Mouse (Mus musculus) kidney, postnatal 0 days (tissue): ENCODE data around the gene Cryl1. TPM values are rescaled to one million over a fixed set of nuclear protein-coding genes. Genes with fewer than 3 reads are reported as not detected.

ENCODE experiments used
- ATAC-seq: fragments of 200-750 bp; cut with Nextera tagmentation; replicated peaks from 2 replicates; pipeline ENCODE4 v1.8.0; 2017; ENCODE audit warnings: low read depth, moderate number of reproducible peaks, moderate TSS enrichment, moderate library complexity; ENCODE audit not compliant: low FRiP score
- DNase-seq: peaks from one replicate; pipeline ENCODE4 v3.0.0-alpha.2; 2016; ENCODE audit warnings: low spot score
- H3K27ac ChIP-seq: fragments of 300-500 bp; sonication (generic); 2 replicates; pipeline ENCODE4 v1.5.1; 2014; ENCODE audit warnings: mild to moderate bottlenecking
- H3K27me3 ChIP-seq: fragments of 300-500 bp; sonication (generic); 2 replicates; pipeline ENCODE4 v1.6.1; 2014; ENCODE audit warnings: low read length, mixed read lengths; ENCODE audit not compliant: insufficient read depth
- H3K36me3 ChIP-seq: fragments of 300-500 bp; sonication (generic); 2 replicates; pipeline ENCODE4 v1.6.1; 2014; ENCODE audit warnings: low read length, mixed read lengths; ENCODE audit not compliant: insufficient read depth
- H3K4me1 ChIP-seq: fragments of 300-500 bp; sonication (generic); replicated peaks from 2 replicates; pipeline ENCODE4 v1.6.1; 2014; ENCODE audit warnings: antibody characterized with exemption, low read length, mixed read lengths; ENCODE audit not compliant: insufficient read depth
- H3K4me2 ChIP-seq: fragments of 300-500 bp; sonication (generic); 2 replicates; pipeline ENCODE4 v1.6.1; 2014; ENCODE audit warnings: mild to moderate bottlenecking, low read length, moderate library complexity, mixed read lengths
- H3K4me3 ChIP-seq: fragments of 300-500 bp; sonication (generic); replicated peaks from 2 replicates; pipeline ENCODE4 v1.5.1; 2014; ENCODE audit warnings: low read depth, low read length
- H3K9ac ChIP-seq: fragments of 300-500 bp; sonication (generic); 2 replicates; pipeline ENCODE4 v1.6.1; 2014; ENCODE audit warnings: low read depth, low read length
- H3K9me3 ChIP-seq: fragments of 300-500 bp; sonication (generic); replicated peaks from 2 replicates; pipeline ENCODE4 v1.6.1; 2016; ENCODE audit warnings: low read length, inconsistent platforms, mixed read lengths
- CTCF ChIP-seq: IDR thresholded peaks from 2 replicates; pipeline ENCODE4 v1.5.1; 2016; ENCODE audit warnings: antibody characterized with exemption, low read depth, mild to moderate bottlenecking, moderate library complexity
- WGBS: fragments of 180-500 bp; shearing (Covaris S2); extraction: QIAGEN DNeasy Blood & Tissue Kit; methylation state at CpG from one replicate; pipeline ENCODE4 v1.1.7; 2014; 5-methylcytosine and 5-hydroxymethylcytosine counted together
- polyA plus RNA-seq: library from polyadenylated mRNA; unstranded; fragments of >200 nt; fragmentation: Nextera tagmentation; extraction: Ambion mirVana; gene quantifications from 2 replicates; pipeline ENCODE4 v1.2.1, GENCODE M21; 2015

The Cryl1 gene
- polyA plus RNA-seq, 1 experiment from 2014 or later: 100 TPM

DNA sequence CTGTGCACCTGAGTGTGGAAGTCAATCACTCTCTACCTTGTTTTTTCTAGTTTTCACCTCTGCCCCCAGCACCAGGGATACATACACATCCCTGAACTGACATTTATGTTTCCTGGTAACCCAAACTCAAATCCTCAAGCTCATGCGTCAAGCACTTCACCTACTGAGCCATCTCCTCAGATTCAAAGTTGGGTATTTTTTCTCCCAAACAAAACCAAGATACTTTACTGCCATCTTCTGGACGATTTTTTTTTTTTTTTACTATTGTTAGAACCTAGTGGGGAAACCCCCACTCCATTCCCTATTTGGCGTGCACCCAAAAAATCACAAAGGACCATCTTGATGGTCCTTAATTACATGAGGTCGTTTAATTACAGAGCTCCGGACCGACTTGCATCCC is 10.8 kb upstream of the Cryl1 start:
- peak; percentile 43; the same call in 1 of the 2 replicates for TF ChIP-seq CTCF
- H3K9ac ChIP-seq: no peak overlapping the region
- ATAC-seq: no peak
- no peaks in the 10 kb centered on the region for H3K27me3 ChIP-seq
- no peak overlapping the region for H3K4me2 ChIP-seq
- DNase-seq: peak; percentile 60
- H3K27ac ChIP-seq: no peak overlapping the region
- no peak overlapping the region for H3K4me3 ChIP-seq
- WGBS: 9% methylated on average over 6 of the region's 6 CpGs
- no peaks in the 10 kb centered on the region for H3K36me3 ChIP-seq
- H3K4me1 ChIP-seq: no peaks in the 10 kb centered on the region
- H3K9me3 ChIP-seq: no peaks in the 10 kb centered on the region

DNA sequence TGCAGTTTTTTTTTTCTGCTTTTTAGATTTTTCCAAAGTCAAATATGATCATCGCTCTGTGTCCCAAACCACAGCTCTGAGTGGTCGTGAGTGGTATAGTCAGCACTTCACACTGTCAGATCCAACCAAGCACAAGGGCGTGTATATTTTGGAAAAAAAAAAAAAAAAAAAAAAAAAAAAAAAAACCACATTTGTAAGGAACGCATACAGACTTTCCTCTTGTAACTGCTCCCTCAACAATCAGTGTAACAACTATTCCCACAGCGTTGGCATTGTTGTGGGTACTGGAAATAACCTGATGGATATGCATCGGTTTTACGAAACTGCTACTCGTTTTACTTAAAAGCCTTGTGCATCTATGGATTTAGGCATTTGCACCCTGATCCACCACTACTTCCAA is 9.8 kb upstream of the Cryl1 start:
- Histone ChIP-seq H3K36me3 (no peaks in the 10 kb centered on the region), H3K4me2 (no peak overlapping the region), H3K9me3 (no peaks in the 10 kb centered on the region), H3K9ac (no peak overlapping the region), H3K4me3 (no peak overlapping the region), H3K27ac (no peak overlapping the region), H3K4me1 (no peaks in the 10 kb centered on the region), H3K27me3 (no peaks in the 10 kb centered on the region)
- WGBS: 82% methylated on average over 8 of the region's 8 CpGs
- DNase-seq (no peak), ATAC-seq (no peak)
- no peak for TF ChIP-seq CTCF

- Histone ChIP-seq H3K27me3 (no peaks in the 10 kb centered on the region), H3K27ac (peak overlapping the region; percentile 36; the same call in 1 of the 2 replicates), H3K36me3 (no peaks in the 10 kb centered on the region), H3K9me3 (no peaks in the 10 kb centered on the region), H3K4me1 (no peaks in the 10 kb centered on the region), H3K4me3 (no peak overlapping the region), H3K4me2 (peak overlapping the region; percentile 37; the same call in 1 of the 2 replicates), H3K9ac (no peak overlapping the region)
- TF ChIP-seq CTCF: peak; percentile 68
- DNase-seq (peak; percentile 90), ATAC-seq (peak; percentile 96)
- WGBS: 5% methylated on average over 12 of the region's 12 CpGs
Observed at GRCm38 (mm10) chr14:57407039-57407987, 9.0 kb upstream of the Cryl1 start.

GRCm38 (mm10) chr14:57402815-57403214 is 4.5 kb upstream of the Cryl1 start:
- H3K27ac ChIP-seq: no peak overlapping the region
- no peak for ATAC-seq
- H3K9me3 ChIP-seq: no peaks in the 10 kb centered on the region
- TF ChIP-seq CTCF: no peak
- no peaks in the 10 kb centered on the region for H3K36me3 ChIP-seq
- no peaks in the 10 kb centered on the region for H3K27me3 ChIP-seq
- no peaks in the 10 kb centered on the region for H3K4me1 ChIP-seq
- H3K4me3 ChIP-seq: no peak overlapping the region
- no peak overlapping the region for H3K9ac ChIP-seq
- no peak for DNase-seq
- H3K4me2 ChIP-seq: no peak overlapping the region

GRCm38 (mm10) chr14:57398813-57399427 is 591 bp upstream of the Cryl1 start:
- Histone ChIP-seq H3K4me3 (peak overlapping the region; percentile 55), H3K4me1 (no peaks in the 10 kb centered on the region), H3K9ac (peak overlapping the region; percentile 36), H3K4me2 (peak overlapping the region; percentile 67), H3K9me3 (no peaks in the 10 kb centered on the region), H3K36me3 (no peaks in the 10 kb centered on the region), H3K27me3 (no peaks in the 10 kb centered on the region), H3K27ac (peak overlapping the region; percentile 74)
- peak; percentile 18; the same call in 1 of the 2 replicates for ATAC-seq
- DNase-seq: peak; percentile 70
- 7% methylated on average over 13 of the region's 13 CpGs for WGBS
- TF ChIP-seq CTCF: no peak

DNA sequence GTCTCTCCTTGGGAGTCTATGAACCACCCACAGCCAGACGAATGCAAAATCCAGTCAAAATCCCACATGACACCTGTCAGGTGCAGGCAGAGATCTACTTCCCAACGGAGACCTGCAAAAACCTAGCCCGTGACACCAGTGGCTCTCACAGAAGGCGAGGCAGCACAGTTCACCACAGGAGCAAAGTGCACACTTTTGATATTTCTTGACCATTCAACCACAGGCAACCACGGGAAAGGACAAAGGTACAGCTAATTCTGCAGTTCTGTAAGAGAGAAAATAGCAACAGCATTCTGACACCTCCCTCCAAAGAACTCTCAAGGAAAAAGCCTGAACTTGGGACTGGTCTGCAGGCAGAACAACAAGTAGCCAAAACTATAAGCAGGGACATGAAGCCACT is 1.1 kb downstream of the Cryl1 start:
- Histone ChIP-seq H3K4me2 (no peak overlapping the region), H3K36me3 (no peaks in the 10 kb centered on the region), H3K4me3 (no peak overlapping the region), H3K4me1 (no peaks in the 10 kb centered on the region), H3K27me3 (no peaks in the 10 kb centered on the region), H3K27ac (0 out of 2 replicates have a peak overlapping the region, but pooled peaks have one; percentile 51), H3K9me3 (no peaks in the 10 kb centered on the region), H3K9ac (no peak overlapping the region)
- 80% methylated on average over 5 of the region's 5 CpGs for WGBS
- no peak for TF ChIP-seq CTCF
- no peak; the same call in 1 of the 2 replicates for ATAC-seq
- peak; percentile 2 for DNase-seq
